Mouse (Mus musculus): ENCODE results near the gene Tlnrd1. TPM values are rescaled to one million over a fixed set of nuclear protein-coding genes. Genes with fewer than 3 reads are reported as not detected.

Gene Tlnrd1
- polyA plus RNA-seq, 1 experiment from 2014 or later, result 14.2 TPM

Other genes with a start within 250 kb of the Tlnrd1 start
- 5.5 and 5.7 TPM in 2 replicates for gene Il16, start 138.6 kb downstream of the Tlnrd1 start, polyA plus RNA-seq (2015; fragmentation: Nextera tagmentation; extraction: Ambion mirVana)
- gene Cfap161, start 89.4 kb downstream of the Tlnrd1 start, polyA plus RNA-seq (2015; fragmentation: Nextera tagmentation; extraction: Ambion mirVana), result 0.32 TPM in 1 of 2 replicates, not detected in the other
- 107 and 123 TPM in 2 replicates for gene Mesd, start 161 bp upstream of the Tlnrd1 start, polyA plus RNA-seq (2015; fragmentation: Nextera tagmentation; extraction: Ambion mirVana)
- gene Cemip, start 202.2 kb upstream of the Tlnrd1 start, polyA plus RNA-seq (2015; fragmentation: Nextera tagmentation; extraction: Ambion mirVana), result 0.26 and 0.51 TPM in 2 replicates

Data from stomach, embryonic 15.5 days (tissue).